Mouse (Mus musculus): Measurements from ENCODE around the gene Ednra.

Ednra gene

DNA sequence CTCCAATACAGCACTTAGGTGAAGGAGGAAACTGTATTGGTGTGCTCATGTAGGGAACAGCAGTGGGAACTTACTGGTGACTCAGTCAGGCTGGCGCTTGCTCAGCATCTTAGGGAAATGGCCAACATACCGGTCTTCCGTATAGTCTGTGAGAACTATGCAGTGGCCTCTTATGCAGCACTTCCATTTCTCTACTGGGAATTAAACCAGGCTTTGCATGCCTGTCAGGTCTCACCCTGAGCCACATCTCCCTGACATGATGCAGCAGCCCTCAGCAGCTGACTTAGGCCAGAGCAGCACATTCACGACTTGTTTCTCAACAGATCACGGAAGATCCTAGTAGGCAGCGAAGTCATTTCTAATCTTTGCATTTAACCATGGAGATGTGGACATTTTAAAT is 39.9 kb downstream of the Ednra start:
- TF ChIP-seq POU5F1 (IDR thresholded peaks at IDR 0.05; ENCODE audit: borderline replicate concordance, low read length), result no peak
- Histone ChIP-seq H3K4me3 (replicated peaks; ENCODE audit: low read length) (no peak overlapping the region), H3K36me3 (ENCODE audit: insufficient read depth, low read length) (no peaks in the 10 kb centered on the region), H3K9me3 (ENCODE audit: low read length) (no peaks in the 10 kb centered on the region), H3K27me3 (ENCODE audit: insufficient read depth, low read length) (no peaks in the 10 kb centered on the region), H3K4me1 (replicated peaks; ENCODE audit: low read depth, low read length) (no peaks in the 10 kb centered on the region; the same call in 1 of the 2 replicates)

DNA sequence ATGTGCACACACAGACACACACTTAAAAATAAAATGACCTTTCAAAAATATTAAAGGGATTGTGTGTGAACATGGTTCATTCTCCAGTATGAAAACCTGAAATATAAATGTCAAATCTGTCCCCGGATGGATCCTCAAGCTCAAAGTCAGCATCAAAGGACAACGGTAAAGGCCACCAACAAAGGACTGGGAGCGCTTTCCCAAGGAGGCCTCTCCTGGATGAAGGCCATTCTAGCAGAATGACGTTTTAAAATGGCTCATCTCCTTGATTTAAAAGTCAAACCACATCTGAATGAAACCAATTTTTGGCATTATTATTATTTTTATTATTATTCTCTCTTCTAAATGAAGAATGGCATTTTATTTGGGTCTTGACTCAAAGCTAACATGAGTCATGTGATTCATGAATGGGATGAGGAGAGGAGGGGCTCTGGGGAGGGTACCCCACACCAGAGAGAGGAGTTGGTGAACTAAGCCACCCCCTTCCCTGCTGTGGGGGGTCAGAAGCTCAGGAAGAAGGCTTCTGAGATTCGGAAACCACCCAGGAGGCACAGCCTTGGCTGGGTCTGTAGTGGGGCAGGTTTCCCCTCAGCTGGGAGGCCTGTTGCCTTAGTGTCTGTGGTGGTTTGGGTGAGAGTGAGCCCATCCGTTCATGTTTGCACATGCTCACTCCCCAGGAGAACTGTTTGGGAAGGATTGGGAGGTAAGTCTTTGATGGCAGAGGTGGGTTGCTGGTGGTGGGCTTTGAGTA is 40.7 kb downstream of the Ednra start:
- Histone ChIP-seq H3K9me3 (ENCODE audit: low read length) (no peaks in the 10 kb centered on the region), H3K4me3 (replicated peaks; ENCODE audit: low read length) (no peak overlapping the region), H3K27me3 (ENCODE audit: insufficient read depth, low read length) (no peaks in the 10 kb centered on the region), H3K36me3 (ENCODE audit: insufficient read depth, low read length) (no peaks in the 10 kb centered on the region), H3K4me1 (replicated peaks; ENCODE audit: low read depth, low read length) (no peaks in the 10 kb centered on the region; the same call in 1 of the 2 replicates)
- TF ChIP-seq NANOG (IDR thresholded peaks at IDR 0.05; ENCODE audit: borderline replicate concordance, low read length), result no peak
- TF ChIP-seq POU5F1 (IDR thresholded peaks at IDR 0.05; ENCODE audit: borderline replicate concordance, low read length), result no peak
- no peak for TF ChIP-seq CTCF (conservative IDR thresholded peaks at IDR 0.05; ENCODE audit: low read length)

DNA sequence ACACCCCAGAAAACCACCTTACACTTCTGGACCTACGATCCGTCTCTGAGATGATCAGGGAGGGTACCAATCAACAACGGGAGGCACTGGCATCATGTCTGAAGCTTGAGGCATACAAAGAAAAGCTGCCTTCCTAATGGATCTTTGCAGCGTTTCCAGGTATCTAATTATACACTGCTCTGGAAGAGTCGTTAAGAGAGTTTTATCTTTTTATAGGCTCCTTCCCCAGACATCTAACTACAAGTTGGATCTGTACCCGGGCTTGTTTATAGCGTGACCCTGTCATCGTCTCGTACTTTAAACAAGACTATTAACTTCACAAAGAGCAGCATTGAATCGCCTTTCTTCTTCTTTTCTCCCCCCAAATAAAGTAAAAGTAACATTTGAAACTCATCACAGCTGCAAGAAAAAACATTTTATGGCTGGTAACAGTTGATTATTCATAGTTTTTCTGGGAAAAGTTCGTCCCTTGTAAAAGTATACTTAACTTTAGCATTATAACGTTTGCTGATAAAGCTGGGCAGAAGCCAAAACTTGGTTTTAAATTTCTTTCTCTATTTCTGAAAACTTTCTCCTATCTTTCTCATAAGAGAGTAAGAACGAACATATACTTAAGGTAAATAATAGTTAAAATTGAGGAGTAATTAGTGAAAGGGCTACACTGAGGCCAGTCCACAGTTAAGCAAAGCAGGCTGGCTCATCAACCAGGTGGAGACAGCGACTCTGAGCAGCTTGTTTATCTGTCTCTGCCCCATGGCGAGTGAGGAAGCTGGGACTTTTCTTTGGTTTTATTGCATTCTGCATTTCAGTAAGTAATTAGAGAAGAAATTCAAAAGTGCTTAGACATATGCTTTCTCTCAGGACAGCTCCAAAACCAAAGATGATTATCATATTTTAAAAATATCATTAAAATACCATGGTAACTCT is 42.0 kb downstream of the Ednra start:
- Histone ChIP-seq H3K4me3 (replicated peaks; ENCODE audit: low read length) (no peak overlapping the region), H3K4me1 (replicated peaks; ENCODE audit: low read depth, low read length) (no peaks in the 10 kb centered on the region), H3K36me3 (ENCODE audit: insufficient read depth, low read length) (no peaks in the 10 kb centered on the region), H3K9me3 (ENCODE audit: low read length) (no peaks in the 10 kb centered on the region), H3K27me3 (ENCODE audit: insufficient read depth, low read length) (no peaks in the 10 kb centered on the region)
- TF ChIP-seq NANOG (IDR thresholded peaks at IDR 0.05; ENCODE audit: borderline replicate concordance, low read length), result no peak
- no peak for TF ChIP-seq POU5F1 (IDR thresholded peaks at IDR 0.05; ENCODE audit: borderline replicate concordance, low read length)

DNA sequence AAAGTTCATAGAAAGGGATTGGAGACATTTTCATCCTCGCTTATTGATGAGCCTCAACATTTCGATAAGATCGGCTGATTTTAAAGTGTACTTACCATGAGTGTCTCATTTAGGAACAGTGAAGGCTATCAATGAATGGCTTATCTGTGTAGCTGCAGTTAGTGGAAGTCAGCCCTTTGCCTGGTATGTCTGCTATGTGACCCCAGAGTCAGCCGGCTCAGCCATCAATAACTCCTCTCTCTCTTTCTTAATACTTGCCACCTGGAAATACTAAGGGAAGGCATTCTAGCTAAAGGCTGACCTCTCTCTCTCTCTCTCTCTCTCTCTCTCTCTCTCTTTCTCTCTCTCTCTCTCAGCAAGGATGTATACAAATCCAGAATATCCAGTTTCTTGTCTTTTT is 52.2 kb downstream of the Ednra start:
- Histone ChIP-seq H3K9me3 (ENCODE audit: low read length) (peaks cover 5% of the 10 kb centered on the region; the same call in 1 of the 2 replicates), H3K4me1 (replicated peaks; ENCODE audit: low read depth, low read length) (no peaks in the 10 kb centered on the region), H3K27me3 (ENCODE audit: insufficient read depth, low read length) (no peaks in the 10 kb centered on the region), H3K36me3 (ENCODE audit: insufficient read depth, low read length) (no peaks in the 10 kb centered on the region), H3K4me3 (replicated peaks; ENCODE audit: low read length) (no peak overlapping the region)
- TF ChIP-seq NANOG (IDR thresholded peaks at IDR 0.05; ENCODE audit: borderline replicate concordance, low read length) (no peak), POU5F1 (IDR thresholded peaks at IDR 0.05; ENCODE audit: borderline replicate concordance, low read length) (no peak), CTCF (conservative IDR thresholded peaks at IDR 0.05; ENCODE audit: low read length) (no peak)

DNA sequence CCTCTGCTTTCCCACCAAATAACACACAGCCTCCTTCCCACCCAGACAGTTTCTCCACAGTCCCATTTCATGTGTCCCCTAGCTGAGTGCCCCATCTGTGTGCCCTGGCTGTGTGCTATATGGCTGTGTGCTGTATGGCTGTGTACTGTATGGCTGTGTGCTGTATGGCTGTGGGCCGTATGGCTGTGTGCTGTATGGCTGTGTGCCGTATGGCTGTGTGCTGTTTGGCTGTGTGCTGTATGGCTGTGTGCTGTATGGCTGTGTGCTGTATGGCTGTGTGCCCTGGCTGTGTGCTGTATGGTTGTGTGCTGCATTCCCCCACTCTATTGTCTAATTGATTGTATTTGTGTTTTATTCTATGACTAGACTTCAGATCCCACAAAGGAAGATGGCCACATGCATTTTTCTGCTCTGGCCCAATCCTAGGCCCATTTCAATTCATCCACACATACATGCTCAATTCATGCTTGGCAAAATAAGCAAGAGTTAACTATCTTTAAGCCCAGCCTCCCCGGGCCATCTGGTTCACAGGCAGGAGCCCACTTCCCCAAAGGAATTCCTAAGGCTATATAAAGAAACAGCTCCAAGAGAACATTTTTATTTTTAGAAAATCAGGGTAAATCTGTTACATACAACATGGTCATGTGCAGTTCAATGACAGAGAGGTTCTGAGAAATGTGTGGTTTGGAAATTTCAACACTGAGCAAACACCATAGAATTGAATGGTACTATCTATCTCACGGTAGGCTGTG is 53.5 kb downstream of the Ednra start:
- no peaks in the 10 kb centered on the region for H3K27me3 ChIP-seq (ENCODE audit: insufficient read depth, low read length)
- H3K4me1 ChIP-seq (replicated peaks; ENCODE audit: low read depth, low read length), result no peaks in the 10 kb centered on the region
- TF ChIP-seq CTCF (conservative IDR thresholded peaks at IDR 0.05; ENCODE audit: low read length) (no peak), NANOG (IDR thresholded peaks at IDR 0.05; ENCODE audit: borderline replicate concordance, low read length) (no peak), POU5F1 (IDR thresholded peaks at IDR 0.05; ENCODE audit: borderline replicate concordance, low read length) (no peak)
- no peaks in the 10 kb centered on the region for H3K36me3 ChIP-seq (ENCODE audit: insufficient read depth, low read length)
- H3K9me3 ChIP-seq (ENCODE audit: low read length), result peaks cover 5% of the 10 kb centered on the region; the same call in 1 of the 2 replicates
- no peak overlapping the region for H3K4me3 ChIP-seq (replicated peaks; ENCODE audit: low read length)

DNA sequence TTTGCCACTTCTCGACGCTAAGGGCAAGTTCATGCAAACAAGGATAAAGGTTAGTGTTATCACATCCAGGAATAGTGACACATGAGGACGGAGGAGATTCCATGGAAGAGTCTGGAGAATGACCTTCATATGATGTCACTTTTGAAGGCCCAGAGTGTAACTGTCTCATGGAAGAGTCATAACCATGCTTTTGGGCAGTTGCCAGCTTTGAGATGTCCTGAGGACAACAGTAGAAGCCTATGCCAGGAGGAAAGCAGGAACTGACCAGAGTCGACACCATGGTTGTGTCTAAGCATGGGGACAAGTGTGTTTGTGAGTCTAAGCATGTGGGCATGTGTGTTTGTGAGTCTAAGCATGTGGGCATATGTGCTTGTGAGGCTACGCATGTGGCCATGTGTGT is 56.3 kb downstream of the Ednra start:
- Histone ChIP-seq H3K4me3 (replicated peaks; ENCODE audit: low read length) (no peak overlapping the region), H3K27me3 (ENCODE audit: insufficient read depth, low read length) (no peaks in the 10 kb centered on the region), H3K36me3 (ENCODE audit: insufficient read depth, low read length) (no peaks in the 10 kb centered on the region), H3K4me1 (replicated peaks; ENCODE audit: low read depth, low read length) (no peaks in the 10 kb centered on the region), H3K9me3 (ENCODE audit: low read length) (peaks cover 5% of the 10 kb centered on the region; the same call in 1 of the 2 replicates)
- TF ChIP-seq NANOG (IDR thresholded peaks at IDR 0.05; ENCODE audit: borderline replicate concordance, low read length) (no peak), POU5F1 (IDR thresholded peaks at IDR 0.05; ENCODE audit: borderline replicate concordance, low read length) (no peak), CTCF (conservative IDR thresholded peaks at IDR 0.05; ENCODE audit: low read length) (no peak)

DNA sequence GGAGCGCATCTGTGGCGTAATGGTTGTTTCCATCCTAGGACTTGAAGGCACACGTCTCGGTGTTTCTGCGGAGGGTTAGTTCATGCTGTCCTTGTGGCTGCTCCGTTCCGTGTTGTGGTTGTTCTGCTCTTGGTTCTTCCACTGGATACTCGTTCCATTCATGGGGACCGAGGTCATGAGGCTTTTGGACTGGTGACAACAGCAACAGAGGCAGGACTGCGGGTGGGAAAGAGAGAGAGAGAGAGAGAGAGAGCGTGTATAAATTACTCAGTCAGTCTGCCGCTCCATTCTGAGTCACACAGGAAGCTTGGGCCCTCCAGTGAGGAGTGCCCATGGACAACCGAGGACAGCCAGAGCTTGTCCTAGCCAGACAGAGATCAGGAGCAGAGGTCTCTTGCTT is 59.4 kb downstream of the Ednra start:
- Histone ChIP-seq H3K4me3 (replicated peaks; ENCODE audit: low read length) (no peak overlapping the region), H3K36me3 (ENCODE audit: insufficient read depth, low read length) (no peaks in the 10 kb centered on the region), H3K9me3 (ENCODE audit: low read length) (peaks cover 5% of the 10 kb centered on the region; the same call in 1 of the 2 replicates), H3K27me3 (ENCODE audit: insufficient read depth, low read length) (no peaks in the 10 kb centered on the region), H3K4me1 (replicated peaks; ENCODE audit: low read depth, low read length) (no peaks in the 10 kb centered on the region)
- TF ChIP-seq NANOG (IDR thresholded peaks at IDR 0.05; ENCODE audit: borderline replicate concordance, low read length), result no peak
- no peak for TF ChIP-seq POU5F1 (IDR thresholded peaks at IDR 0.05; ENCODE audit: borderline replicate concordance, low read length)
- TF ChIP-seq CTCF (conservative IDR thresholded peaks at IDR 0.05; ENCODE audit: low read length), result no peak

DNA sequence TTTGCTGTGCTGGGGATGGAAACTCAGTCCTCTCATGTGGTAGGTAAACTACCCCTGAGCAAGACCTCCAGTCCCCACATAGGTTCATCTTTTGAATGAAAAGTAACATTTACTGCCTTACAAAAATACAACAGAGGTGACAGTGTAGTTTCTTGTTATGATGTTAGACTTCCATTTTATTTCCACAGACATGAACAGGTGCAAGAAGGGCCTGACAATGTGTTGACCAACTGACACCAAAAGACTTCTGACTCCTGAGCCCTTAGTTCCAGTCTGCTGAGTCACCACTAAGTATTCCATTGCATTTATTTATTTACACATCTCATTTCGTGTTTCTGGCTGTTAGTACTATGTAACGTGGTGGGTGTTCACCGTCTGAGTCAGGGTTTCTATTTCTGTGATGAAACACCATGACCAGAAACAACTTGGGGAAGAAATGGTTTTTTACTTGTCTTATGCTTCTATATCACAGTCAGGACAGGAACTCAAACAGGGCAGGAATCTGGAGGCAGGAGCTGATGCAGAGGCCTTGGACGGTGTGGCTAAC is 64.7 kb downstream of the Ednra start:
- no peak for TF ChIP-seq NANOG (IDR thresholded peaks at IDR 0.05; ENCODE audit: borderline replicate concordance, low read length)
- TF ChIP-seq CTCF (conservative IDR thresholded peaks at IDR 0.05; ENCODE audit: low read length), result no peak
- TF ChIP-seq POU5F1 (IDR thresholded peaks at IDR 0.05; ENCODE audit: borderline replicate concordance, low read length), result no peak
- Histone ChIP-seq H3K4me1 (replicated peaks; ENCODE audit: low read depth, low read length) (no peaks in the 10 kb centered on the region), H3K9me3 (ENCODE audit: low read length) (no peaks in the 10 kb centered on the region), H3K4me3 (replicated peaks; ENCODE audit: low read length) (no peak overlapping the region), H3K36me3 (ENCODE audit: insufficient read depth, low read length) (no peaks in the 10 kb centered on the region), H3K27me3 (ENCODE audit: insufficient read depth, low read length) (no peaks in the 10 kb centered on the region)

Measured in E14TG2a.4 (cell line).